Mouse (Mus musculus) MEL-GATA-1-ER (cell line): Measurements from ENCODE around the gene Gm4312.
"Not testable (repeated sequence)": the region's sequence is repeated elsewhere in the genome, so short reads cannot be mapped to it uniquely, and the experiment has no call there.

Source experiments
- DNase-seq: peaks from one replicate; pipeline ENCODE4 v3.0.0-alpha.2; 2012; ENCODE audit warnings: low read depth; ENCODE audit errors: extremely low read depth

Gm4312 gene

GRCm38 (mm10) chr10:100382460-100382859 is at the start of gene Gm4312:
Gene Gm4312, minus strand, starts transcription at chr10:100382560.
- not testable (repeated sequence) for DNase-seq

GRCm38 (mm10) chr10:100427592-100427991 is 45.2 kb upstream of the Gm4312 start:
- DNase-seq: no peak

GRCm38 (mm10) chr10:100415566-100415965 is 33.2 kb upstream of the Gm4312 start:
- no peak for DNase-seq

GRCm38 (mm10) chr10:100402301-100402700 is 19.9 kb upstream of the Gm4312 start:
- DNase-seq: peak; percentile 20

GRCm38 (mm10) chr10:100361038-100361437 is 21.3 kb downstream of the Gm4312 start, which contains the start of gene Gm4307:
Gene Gm4307, plus strand, starts transcription at chr10:100361338.
- not testable (repeated sequence) for DNase-seq

GRCm38 (mm10) chr10:100356841-100357240 is 25.5 kb downstream of the Gm4312 start:
- DNase-seq: not testable (repeated sequence)

GRCm38 (mm10) chr10:100350793-100351192 is 31.6 kb downstream of the Gm4312 start, which contains the start of gene Gm4305:
Gene Gm4305, plus strand, starts transcription at chr10:100351093.
- DNase-seq: not testable (repeated sequence)

GRCm38 (mm10) chr10:100345672-100346071 is 36.7 kb downstream of the Gm4312 start, which contains the start of gene Gm4303:
Gene Gm4303, plus strand, starts transcription at chr10:100345972.
- not testable (repeated sequence) for DNase-seq

- not testable (repeated sequence) for DNase-seq
Observed at GRCm38 (mm10) chr10:100340536-100340935, 41.8 kb downstream of the Gm4312 start, which contains the start of gene Gm4302. Gene Gm4302, plus strand, starts transcription at chr10:100340836.

GRCm38 (mm10) chr10:100335376-100335775 is 47.0 kb downstream of the Gm4312 start, which contains the start of gene Gm4301:
Gene Gm4301, plus strand, starts transcription at chr10:100335676.
- not testable (repeated sequence) for DNase-seq
